Mouse (Mus musculus) cerebellum, postnatal 14 days (tissue): ENCODE results near the gene Mast4.
A peak's percentile ranks its signal among the peaks of the same experiment; 100 is the strongest.
"Not testable (repeated sequence)": the region's sequence is repeated elsewhere in the genome, so short reads cannot be mapped to it uniquely, and the experiment has no call there.

Experiments
- DNase-seq, 2 experiments: peaks; one replicate each; pipeline ENCODE4 v3.0.0; 2021; ENCODE audit warnings: mixed read lengths in 2 of 2

The Mast4 gene

DNA sequence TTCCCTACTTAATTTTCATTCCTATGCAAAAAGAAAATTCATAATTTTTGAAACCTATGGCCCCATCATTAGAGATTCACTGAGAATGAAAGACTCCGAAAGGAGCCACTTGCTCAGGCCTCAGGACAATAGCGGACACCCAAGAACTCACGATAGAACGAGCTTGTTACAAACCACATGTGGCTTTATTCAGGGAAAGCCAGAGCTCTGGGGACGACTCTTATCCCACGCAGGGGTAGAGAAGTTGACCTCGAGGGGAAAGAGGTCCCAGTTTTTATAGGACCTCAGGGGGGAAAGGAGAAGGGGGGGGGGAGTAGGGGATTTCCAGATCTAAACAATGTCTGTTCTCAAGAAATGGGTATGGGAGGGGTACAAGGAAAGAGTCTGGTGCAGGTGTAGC is 605.3 kb downstream of the Mast4 start:
- DNase-seq, result not testable (repeated sequence)

DNA sequence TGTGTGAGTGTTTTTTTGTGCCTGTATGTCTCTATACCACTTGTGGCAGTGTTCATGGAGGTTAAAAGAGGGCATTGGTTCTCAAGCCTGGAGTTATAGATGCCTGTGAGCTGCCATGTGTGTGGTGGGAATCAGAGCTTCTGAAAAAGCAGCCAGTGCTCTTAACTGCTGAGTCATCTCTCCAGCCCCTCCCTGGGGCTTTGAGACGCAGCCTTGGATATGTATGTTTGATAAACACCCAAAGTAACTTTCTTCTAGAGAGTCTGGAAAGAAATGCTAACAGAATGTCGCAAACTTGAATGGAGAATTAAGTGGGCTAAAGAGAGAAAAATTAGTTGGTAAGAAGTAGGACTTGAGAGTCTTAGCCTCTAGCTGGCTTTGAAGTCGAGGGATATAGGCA is 606.3 kb downstream of the Mast4 start:
- DNase-seq, result no peak

GRCm38 (mm10) chr13:102726876-102727275 is 607.4 kb downstream of the Mast4 start:
- DNase-seq, result no peak

DNA sequence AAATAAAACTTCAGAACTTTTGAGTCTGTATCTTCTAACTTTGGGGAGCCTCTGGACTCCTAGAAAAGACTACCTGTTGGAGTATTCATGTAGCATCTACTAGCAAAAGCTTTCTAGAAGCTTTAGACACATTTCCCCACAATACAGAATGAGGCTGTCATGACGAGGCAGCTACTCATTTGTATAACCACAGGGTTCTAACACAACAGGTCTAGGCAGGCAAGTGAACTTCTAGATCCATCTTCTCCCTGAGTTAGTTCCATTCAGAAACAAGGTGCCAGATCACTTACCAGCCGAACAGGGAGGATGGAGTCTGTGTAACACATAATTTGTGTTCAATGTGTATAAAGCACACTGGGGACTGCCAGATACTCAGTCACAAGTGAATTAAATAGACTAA is 608.4 kb downstream of the Mast4 start:
- DNase-seq, result no peak

GRCm38 (mm10) chr13:102725416-102725815 is 608.9 kb downstream of the Mast4 start:
- no peak for DNase-seq

- DNase-seq, result no peak
These were observed 617.3 kb downstream of the Mast4 start for GRCm38 (mm10) chr13:102716973-102717372.

DNA sequence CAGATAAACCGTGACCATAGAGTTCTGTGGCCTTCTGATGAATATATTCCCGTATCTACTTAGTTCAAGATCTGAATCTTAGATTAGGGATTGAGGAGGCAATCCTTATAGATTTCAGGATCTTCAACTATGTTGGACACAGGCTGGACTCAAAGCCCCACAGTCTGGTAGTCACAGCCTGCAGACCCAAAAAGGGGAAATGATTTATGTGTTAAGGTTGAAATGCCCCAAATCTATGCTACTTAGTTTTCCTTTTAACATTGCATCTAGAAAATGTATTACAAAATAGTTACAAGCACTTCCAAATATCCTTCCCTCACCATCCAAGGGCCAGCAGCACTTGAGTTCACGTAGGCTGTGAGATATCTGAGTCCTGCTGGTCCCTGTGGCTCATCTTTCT is 633.6 kb downstream of the Mast4 start:
- no peak for DNase-seq

- DNase-seq, result no peak
These were observed 634.1 kb downstream of the Mast4 start for GRCm38 (mm10) chr13:102700176-102700575.

DNA sequence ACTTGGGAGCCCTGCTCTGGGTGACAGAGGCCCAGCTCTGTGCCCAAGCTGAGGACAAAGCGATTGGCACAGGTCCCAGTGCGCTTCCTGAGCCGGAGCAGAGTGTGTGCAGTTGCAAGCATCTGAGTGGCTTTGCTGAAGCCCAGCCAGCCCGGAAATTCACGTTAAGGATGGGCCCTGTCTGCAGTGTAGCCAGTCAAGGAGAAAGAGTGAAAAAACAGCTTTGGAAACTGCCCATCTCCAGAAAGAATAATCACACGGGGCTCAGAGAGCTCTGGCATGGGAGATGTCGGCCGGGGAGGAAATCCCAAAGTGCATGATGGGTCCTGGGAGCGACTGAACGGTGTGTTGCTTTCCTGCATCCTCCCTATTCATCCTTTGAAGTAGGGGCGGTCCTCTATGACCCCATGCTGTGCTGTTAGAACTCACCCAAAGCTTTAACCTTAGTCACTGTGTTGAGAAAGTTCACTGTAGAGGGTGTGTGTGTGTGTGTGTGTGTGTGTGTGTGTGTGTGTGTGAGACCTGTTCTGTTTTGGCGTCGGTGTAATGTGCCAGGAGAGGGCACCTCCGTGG is 635.5 kb downstream of the Mast4 start:
- peak; percentile 64 to 75 for DNase-seq

- no peak for DNase-seq
These were observed 636.0 kb downstream of the Mast4 start for GRCm38 (mm10) chr13:102698335-102698734.

DNA sequence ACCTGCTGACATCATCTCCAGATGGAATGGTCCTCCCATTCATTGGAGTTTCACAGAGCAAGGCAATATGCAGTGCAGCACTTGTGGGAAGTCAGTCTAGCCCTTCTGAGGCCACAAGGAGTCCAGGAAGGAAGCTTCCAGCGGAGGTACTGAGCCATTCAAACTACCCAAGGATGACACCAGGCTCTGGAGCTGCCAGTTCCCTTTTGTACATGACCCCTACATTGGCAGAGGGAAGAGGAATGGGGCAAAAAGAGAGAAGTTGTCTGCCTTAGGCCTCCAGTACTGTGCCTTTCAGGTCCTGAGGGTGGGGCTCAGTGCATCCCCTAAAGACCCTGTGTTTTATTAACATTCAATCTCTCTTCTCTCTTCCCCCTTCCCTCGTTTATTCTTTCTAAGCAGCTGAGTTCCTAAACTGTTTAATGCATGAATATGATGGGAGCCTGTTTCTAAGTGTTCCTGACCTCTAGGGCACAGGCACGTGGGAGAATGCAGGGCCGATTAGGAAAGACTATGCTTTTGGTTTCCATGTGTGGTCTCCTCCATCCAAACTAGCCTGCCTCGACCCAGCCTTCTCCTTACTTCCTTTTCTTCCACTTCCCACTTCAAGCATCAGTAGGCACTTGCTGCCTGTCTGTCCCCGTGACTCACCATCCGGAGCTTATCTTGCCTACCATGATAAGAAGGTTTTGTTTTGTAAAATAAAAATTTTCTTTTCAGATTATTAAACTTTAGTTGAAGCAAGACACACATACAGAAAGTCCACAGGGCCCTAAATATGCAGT is 639.0 kb downstream of the Mast4 start:
- no peak for DNase-seq

DNA sequence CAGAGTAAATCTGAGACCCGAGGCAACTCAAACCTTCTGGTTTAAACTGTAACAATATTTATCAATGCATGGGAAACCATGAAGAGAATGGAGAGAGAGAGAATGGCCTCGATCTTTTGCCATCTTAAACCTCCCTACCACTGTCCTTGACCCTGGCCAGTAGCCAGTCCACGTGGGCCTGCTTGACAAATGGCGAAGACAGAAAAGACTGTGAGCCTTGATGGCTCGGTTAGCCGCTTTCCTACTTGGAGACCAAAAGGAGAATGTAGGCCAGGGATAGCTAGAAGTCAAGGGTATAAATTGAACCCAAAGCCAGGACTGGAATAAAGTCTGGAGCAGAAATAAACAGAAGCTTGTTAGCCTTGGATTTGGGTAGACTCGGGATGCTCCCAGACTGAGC is 640.1 kb downstream of the Mast4 start:
- DNase-seq, result no peak

DNA sequence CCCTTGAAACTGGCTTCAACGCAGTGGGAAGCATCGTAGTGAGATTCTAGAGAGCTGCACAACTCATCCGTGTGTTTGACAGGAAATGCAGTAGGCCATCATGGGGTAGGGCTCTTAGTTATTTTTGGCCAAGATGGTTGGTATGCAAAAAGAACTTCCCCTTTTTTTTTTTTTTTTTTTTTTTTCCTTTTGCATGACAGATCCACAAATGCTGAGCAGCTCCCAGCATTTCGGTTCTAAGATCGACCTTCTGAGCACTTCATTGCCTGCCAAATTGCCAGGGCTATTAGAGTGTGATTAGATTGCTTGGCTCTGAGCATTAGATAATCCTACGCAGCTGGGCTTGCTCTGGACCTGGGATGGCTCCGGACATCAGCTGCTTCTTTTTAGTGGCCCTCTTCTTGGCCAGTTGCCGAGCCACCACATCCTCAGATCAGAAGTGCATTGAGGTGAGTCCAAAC is 640.9 kb downstream of the Mast4 start, which contains the start of gene Cd180:
TSS of gene Cd180 (plus strand) at position 218 of the 461 bp plus-strand sequence.
- peak; percentile 33 to 35 for DNase-seq

- no peak for DNase-seq
These were observed 642.7 kb downstream of the Mast4 start for GRCm38 (mm10) chr13:102691408-102692150.

DNA sequence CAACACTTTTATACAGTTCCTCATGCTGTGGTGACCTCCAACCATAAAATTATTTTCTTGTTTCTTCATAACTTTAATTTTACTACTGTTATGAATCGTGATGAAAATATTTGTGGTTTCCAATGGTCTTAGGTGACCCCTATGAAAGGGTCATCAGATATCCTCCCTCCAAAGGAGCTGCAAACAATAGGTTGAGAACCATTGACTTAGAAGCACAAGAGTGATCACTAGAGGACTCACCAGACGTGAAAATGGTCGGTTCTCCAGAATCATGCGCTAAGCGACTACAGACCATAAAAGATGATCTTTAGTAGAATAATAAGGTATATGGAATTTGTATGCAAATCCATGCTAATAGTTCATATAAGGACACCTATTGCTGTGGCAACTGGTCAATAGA is 644.1 kb downstream of the Mast4 start:
- DNase-seq, result no peak

- DNase-seq, result no peak
These were observed 644.9 kb downstream of the Mast4 start for GRCm38 (mm10) chr13:102689201-102690090.

- no peak for DNase-seq
These were observed 646.2 kb downstream of the Mast4 start for GRCm38 (mm10) chr13:102688121-102688520.

- DNase-seq, result peak; percentile 20 to 26
These were observed 649.4 kb downstream of the Mast4 start for GRCm38 (mm10) chr13:102684890-102685289.
